Mouse (Mus musculus) neutrophil, adult 5-6 weeks (primary cell): ENCODE results near the gene Gbp2. TPM values are rescaled to one million over a fixed set of nuclear protein-coding genes. Genes with fewer than 3 reads are reported as not detected.
"Not testable (repeated sequence)": the region's sequence is repeated elsewhere in the genome, so short reads cannot be mapped to it uniquely, and the experiment has no call there.

ENCODE experiments used
- ATAC-seq: fragments of 151-379, 151-347 bp; 2 replicates; pipeline ENCODE4 v1.8.0; 2017; ENCODE audit warnings: mild to moderate bottlenecking, moderate TSS enrichment; ENCODE audit not compliant: insufficient number of reproducible peaks, poor library complexity, low FRiP score, severe bottlenecking; ENCODE audit errors: extremely low read depth
- total RNA-seq: library from RNA; stranded (forward); fragments of 200-1000 nt; gene quantifications from 2 replicates; pipeline ENCODE4 v1.2.3, GENCODE M21; 2017

Gene Gbp2
- total RNA-seq, result 79.4 and 83.7 TPM in 2 replicates

DNA sequence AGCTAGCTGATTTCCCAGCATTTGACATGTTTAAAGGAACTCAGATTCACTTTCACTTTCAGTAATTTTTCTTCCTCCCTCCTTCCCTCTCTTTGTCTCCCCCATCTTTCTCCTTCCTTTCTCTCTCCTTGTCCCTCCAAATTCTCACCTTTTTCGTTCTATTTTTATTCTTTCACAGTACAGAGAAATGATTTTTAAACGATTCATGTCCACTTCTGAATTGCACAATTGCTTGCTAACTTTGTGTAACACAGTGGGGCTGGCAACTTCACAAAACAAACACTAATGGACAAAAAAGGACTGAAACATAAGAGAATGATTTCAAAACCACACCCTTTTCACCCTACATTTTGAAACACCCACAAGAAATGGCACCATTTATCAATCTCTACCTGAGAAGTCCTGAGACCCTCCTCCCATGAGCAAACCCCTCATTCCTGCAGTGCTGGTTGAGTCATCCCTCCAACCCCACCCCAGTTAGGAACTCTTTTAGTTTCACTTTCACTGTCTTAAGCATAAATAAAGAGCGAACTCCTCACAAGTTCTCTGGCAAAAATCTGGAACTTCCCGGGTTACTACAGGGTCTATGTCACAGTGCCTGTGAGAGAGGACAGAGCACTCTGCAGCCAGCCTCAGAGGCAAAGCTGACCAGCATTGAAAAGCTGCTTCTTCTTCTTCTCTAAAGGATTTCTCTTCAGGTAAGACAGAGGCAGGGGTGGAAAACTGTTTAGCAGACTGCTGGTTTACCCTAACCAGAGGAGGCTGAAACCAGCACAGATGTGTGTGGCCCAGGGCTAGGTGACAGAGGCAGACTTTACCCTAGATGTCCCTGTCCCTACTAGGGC, at the start of gene Gbp2:
Gbp2 (plus strand) TSS at position 492 of the 845 bp plus-strand sequence.
- ATAC-seq, result peak; percentile 40

DNA sequence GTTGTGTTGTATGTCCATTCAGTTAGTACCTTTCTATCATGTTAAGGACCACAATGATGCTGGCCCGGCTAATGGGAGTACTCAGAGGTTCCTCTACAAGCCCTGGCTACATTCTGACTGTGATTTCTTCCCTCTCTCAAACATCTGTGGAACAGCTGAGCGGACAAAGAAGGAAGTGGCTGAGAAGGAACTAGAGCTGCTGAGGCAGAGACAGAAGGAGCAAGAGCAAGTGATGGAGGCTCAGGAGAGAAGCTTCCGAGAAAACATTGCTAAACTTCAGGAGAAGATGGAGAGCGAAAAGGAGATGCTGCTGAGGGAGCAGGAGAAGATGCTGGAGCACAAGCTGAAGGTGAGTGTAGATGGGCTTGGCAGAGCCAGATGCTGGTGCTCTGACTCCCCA, 49.7 kb upstream of the Gbp2 start:
- no peak for ATAC-seq

DNA sequence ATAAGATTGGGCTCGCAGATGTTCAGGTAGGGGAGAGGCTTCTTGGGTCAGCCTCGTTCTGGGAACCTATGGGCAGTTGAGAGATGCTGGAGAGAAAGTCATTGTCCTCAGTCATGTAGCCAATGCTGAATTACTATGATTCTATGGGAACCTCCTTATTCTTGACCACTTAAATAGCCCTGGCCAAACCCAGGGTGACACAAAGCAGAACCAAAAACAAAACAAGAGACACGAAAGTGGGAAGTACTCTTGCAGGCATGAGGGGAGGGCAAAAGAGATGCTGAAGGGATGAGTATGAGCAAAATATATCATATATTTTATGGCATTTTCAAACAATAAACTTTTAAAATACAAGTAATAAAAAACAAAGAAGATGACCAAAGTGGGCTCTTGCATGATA, 43.3 kb upstream of the Gbp2 start:
- ATAC-seq, result no peak

DNA sequence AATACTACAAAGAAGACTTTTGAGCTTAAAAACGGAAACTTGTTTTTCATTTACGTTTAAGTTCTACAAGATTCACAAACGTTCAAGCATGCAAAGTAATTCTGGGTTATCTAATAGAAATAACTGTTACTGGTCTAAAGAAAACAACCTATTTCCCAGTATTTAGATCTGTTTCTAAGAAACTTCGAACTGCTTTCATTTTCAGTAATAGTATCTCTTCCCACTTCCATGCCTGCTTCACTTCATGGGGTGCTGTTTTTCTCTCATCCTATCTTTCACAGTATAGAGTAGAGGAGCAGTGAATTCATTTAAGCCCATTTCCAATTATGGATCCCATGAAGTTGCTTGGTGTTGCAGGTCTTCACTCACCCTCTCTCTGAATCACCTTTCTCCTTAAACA, 42.1 kb upstream of the Gbp2 start:
- no peak for ATAC-seq

DNA sequence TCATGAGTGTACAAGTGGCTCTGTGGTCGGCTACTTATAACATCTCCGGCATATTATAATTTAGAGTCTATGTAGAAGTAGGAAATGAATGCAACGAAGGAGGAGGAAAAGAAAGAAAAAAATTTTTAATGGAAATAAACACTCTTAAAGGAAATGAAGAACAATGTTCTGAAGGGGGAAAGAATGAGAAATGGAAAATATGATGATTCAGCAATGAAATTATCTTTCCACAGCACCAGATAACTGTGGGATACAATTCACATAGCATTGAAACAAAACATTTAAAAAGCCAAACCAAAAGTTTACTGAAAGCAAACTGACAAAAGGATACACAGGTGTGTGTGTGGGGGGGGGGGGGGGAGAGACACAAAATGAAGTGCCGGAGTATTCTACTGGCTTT, 37.3 kb upstream of the Gbp2 start:
- ATAC-seq, result no peak

DNA sequence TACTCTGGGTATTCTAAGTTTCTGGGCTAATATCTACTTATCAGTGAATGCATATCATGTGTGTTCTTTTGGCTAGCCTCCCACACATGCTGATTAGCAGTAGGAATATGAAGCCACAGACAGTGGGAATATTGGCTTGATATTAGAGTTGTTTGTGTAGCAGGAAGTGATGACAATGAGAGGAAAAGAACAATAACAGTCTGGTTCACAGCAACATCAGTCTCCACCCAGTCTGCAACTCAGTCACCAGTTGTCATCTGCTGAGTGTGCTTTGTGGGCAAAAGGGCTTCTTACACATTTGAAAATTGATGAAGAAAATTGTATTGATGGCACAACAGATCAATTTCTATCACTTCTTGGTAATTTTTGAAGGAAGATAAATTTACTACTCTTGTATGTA, 33.0 kb upstream of the Gbp2 start:
- no peak for ATAC-seq

GRCm38 (mm10) chr3:142588888-142589287, 31.5 kb upstream of the Gbp2 start:
- no peak for ATAC-seq

GRCm38 (mm10) chr3:142590431-142591067, 29.9 kb upstream of the Gbp2 start:
- peak; percentile 87; the same call in 1 of the 2 replicates for ATAC-seq

DNA sequence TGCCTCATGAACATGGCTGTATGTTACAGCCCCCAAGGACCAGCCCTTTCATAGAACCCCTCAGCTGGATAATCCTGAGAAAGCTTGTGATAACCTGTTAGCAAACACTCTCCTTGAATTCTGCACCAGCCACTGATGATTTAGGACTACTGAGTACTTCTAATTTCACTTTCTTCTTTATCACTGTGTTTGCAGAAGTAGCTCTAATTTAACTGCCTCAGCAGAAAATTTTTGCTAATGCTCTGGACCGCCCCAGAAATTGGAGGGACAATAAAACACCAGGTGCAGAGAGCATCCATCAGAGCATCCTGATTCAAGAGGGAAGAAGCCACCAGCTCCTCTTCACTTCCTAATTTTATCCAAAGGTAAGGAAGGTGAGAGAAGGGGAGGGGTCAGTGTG, 25.9 kb upstream of the Gbp2 start, which contains the start of gene Gbp2b:
Gbp2b (plus strand) TSS at position 301 of the 400 bp plus-strand sequence.
- ATAC-seq, result no peak

DNA sequence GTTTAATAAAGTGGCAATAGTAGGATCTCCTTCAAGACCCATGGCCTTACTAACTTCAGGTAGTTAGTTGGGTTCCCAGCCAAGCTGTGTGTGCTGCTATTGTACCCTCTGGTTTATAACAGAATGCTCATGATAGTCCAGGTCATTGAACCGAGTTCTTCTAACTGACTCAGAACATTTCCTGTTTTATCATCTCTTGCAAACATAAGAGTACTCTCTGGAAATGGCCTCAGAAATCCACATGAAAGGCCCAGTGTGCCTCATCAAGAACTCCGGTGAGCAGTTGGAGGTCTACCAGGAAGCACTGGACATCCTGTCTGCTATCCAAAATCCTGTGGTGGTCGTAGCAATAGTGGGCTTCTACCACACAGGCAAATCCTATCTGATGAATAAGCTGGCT, 22.5 kb upstream of the Gbp2 start:
- ATAC-seq, result no peak

- no peak for ATAC-seq
Measured at GRCm38 (mm10) chr3:142601675-142602074, 18.7 kb upstream of the Gbp2 start.

DNA sequence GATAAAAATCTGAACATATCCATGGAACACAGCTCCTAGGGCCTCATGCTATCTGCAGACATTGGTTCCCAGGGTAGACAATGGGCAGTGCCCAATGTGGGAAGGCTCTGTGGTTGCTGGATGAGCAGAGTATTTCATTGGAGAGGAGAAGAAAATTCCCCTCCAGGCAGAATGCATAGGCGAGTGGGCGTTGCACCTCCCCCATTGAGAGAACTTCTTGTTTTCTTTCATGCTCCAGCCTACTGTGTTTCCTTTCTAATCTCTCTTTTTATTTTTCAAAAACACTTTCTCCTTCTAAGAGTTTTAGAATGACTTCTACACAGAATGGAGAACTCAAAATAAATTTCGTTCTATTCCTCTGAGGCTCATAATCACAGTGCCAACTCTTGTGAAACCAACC, 1.7 kb upstream of the Gbp2 start:
- peak; percentile 7; the same call in 1 of the 2 replicates for ATAC-seq

- ATAC-seq, result peak; percentile 34; the same call in 1 of the 2 replicates
Measured at GRCm38 (mm10) chr3:142619606-142620005, 796 bp upstream of the Gbp2 start.

- ATAC-seq, result peak; percentile 84
Measured at GRCm38 (mm10) chr3:142620956-142621562, 657 bp downstream of the Gbp2 start.

- no peak for ATAC-seq
Measured at GRCm38 (mm10) chr3:142630385-142630784, 10.0 kb downstream of the Gbp2 start.

GRCm38 (mm10) chr3:142640201-142640600, 19.8 kb downstream of the Gbp2 start:
- ATAC-seq, result peak; percentile 69

- ATAC-seq, result peak; percentile 75; the same call in 1 of the 2 replicates
Measured at GRCm38 (mm10) chr3:142645949-142646348, 25.5 kb downstream of the Gbp2 start.

GRCm38 (mm10) chr3:142647836-142648235, 27.4 kb downstream of the Gbp2 start:
- ATAC-seq, result not testable (repeated sequence)

GRCm38 (mm10) chr3:142650205-142650604, 29.8 kb downstream of the Gbp2 start:
- ATAC-seq, result no peak

DNA sequence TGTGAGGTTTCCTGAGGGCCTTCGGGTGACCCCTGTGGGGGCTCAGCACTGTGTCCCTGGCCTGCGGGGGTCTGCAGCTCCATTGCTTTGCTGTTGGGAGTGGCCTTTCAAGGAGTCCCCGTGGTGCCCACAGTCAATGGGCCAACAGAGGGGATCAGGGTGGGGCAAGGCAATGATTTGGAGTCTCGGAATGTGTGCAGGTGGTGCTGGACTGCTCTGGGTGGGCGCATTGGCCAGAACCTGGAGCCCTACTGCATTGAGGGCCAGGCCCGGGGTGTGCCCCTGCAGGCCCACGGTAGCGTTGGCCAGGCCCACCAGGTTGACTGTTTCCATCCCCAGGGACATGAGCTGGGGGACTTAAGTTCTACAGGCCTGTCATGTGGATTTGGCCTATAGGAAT, 44.3 kb downstream of the Gbp2 start:
- no peak for ATAC-seq
